Mouse (Mus musculus): Measurements from ENCODE around the gene Hdgfl3. TPM values are rescaled to one million over a fixed set of nuclear protein-coding genes. Genes with fewer than 3 reads are reported as not detected.

The Hdgfl3 gene
- total and polyA plus RNA-seq, 2 experiments from 2014 or later: 68.1 to 136 TPM

GRCm38 (mm10) chr7:81885128-81885527 lies 49.1 kb downstream of the Hdgfl3 start:
- Histone ChIP-seq H3K9ac (replicated peaks; ENCODE audit: low read length, poor library complexity, severe bottlenecking) (no peak overlapping the region), H3K27me3 (ENCODE audit: insufficient read depth, low read length) (no peaks in the 10 kb centered on the region), H3K9me3 (ENCODE audit: low read length) (no peaks in the 10 kb centered on the region), H3K4me3 (ENCODE audit: low read depth, low read length) (no peak overlapping the region), H3K4me1 (ENCODE audit: insufficient read depth, low read length) (no peaks in the 10 kb centered on the region), H3K36me3 (ENCODE audit: insufficient read depth, low read length) (peaks cover 7% of the 10 kb centered on the region; the same call in 1 of the 2 replicates), H3K27ac (ENCODE audit: low read depth, low read length) (no peak overlapping the region), H3K4me2 (ENCODE audit: low read depth, low read length, poor library complexity, severe bottlenecking) (no peak overlapping the region)
- no peak for ATAC-seq (ENCODE audit: low FRiP score)
- no peak for DNase-seq (ENCODE audit: low spot score)
- 64% methylated on average over 4 of the region's 4 CpGs for WGBS
- TF ChIP-seq CTCF (IDR thresholded peaks at IDR 0.05): no peak

- no peak overlapping the region for H3K27ac ChIP-seq (ENCODE audit: low read depth, low read length)
- no peaks in the 10 kb centered on the region for H3K4me1 ChIP-seq (ENCODE audit: insufficient read depth, low read length)
- TF ChIP-seq CTCF (IDR thresholded peaks at IDR 0.05): no peak
- no peaks in the 10 kb centered on the region for H3K27me3 ChIP-seq (ENCODE audit: insufficient read depth, low read length)
- H3K4me3 ChIP-seq (ENCODE audit: low read depth, low read length): no peak overlapping the region
- H3K36me3 ChIP-seq (ENCODE audit: insufficient read depth, low read length): peaks cover 4% of the 10 kb centered on the region; the same call in 1 of the 2 replicates
- WGBS: 64% methylated on average over 3 of the region's 3 CpGs
- ATAC-seq (ENCODE audit: low FRiP score): no peak
- DNase-seq (ENCODE audit: low spot score): peak; percentile 61
- no peak overlapping the region for H3K9ac ChIP-seq (replicated peaks; ENCODE audit: low read length, poor library complexity, severe bottlenecking)
- no peak overlapping the region for H3K4me2 ChIP-seq (ENCODE audit: low read depth, low read length, poor library complexity, severe bottlenecking)
- no peaks in the 10 kb centered on the region for H3K9me3 ChIP-seq (ENCODE audit: low read length)
These were observed 52.7 kb downstream of the Hdgfl3 start for GRCm38 (mm10) chr7:81881600-81881999.

DNA sequence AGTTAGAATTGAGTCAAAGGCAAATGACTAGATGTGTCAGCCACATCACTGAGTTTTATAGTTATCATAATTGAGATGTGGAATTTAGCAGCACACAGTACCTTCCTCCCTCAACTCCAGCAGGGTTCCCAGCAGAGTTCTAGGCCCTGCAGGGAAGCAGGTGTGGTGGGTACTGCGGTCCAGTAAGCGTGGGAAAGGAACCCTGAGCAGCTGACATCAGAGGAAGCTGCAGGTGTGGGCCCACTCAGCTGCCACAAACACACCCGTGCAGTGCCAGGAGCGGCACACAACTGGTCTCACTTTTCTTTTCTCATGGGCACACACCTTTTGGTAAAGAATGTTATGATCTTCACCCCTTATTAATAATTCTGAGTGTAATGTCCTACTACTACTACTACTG lies 53.5 kb downstream of the Hdgfl3 start:
- 94% methylated on average over 4 of the region's 4 CpGs for WGBS

GRCm38 (mm10) chr7:81880286-81880685 lies 54.0 kb downstream of the Hdgfl3 start:
- H3K4me2 ChIP-seq (ENCODE audit: low read depth, low read length, poor library complexity, severe bottlenecking): no peak overlapping the region
- 92% methylated on average over 5 of the region's 5 CpGs for WGBS
- ATAC-seq (ENCODE audit: low FRiP score): no peak
- H3K9ac ChIP-seq (replicated peaks; ENCODE audit: low read length, poor library complexity, severe bottlenecking): no peak overlapping the region
- no peaks in the 10 kb centered on the region for H3K4me1 ChIP-seq (ENCODE audit: insufficient read depth, low read length)
- no peaks in the 10 kb centered on the region; the same call in 1 of the 2 replicates for H3K36me3 ChIP-seq (ENCODE audit: insufficient read depth, low read length)
- H3K27me3 ChIP-seq (ENCODE audit: insufficient read depth, low read length): no peaks in the 10 kb centered on the region
- no peak for TF ChIP-seq CTCF (IDR thresholded peaks at IDR 0.05)
- no peak overlapping the region for H3K4me3 ChIP-seq (ENCODE audit: low read depth, low read length)
- DNase-seq (ENCODE audit: low spot score): no peak
- H3K9me3 ChIP-seq (ENCODE audit: low read length): no peaks in the 10 kb centered on the region
- H3K27ac ChIP-seq (ENCODE audit: low read depth, low read length): no peak overlapping the region

More for the DNA sequence above, 53.5 kb downstream of the Hdgfl3 start:
- H3K4me2 ChIP-seq (ENCODE audit: low read depth, low read length, poor library complexity, severe bottlenecking): no peak overlapping the region
- no peaks in the 10 kb centered on the region for H3K9me3 ChIP-seq (ENCODE audit: low read length)
- DNase-seq (ENCODE audit: low spot score) (no peak), ATAC-seq (ENCODE audit: low FRiP score) (no peak)
- no peak overlapping the region for H3K27ac ChIP-seq (ENCODE audit: low read depth, low read length)
- no peak overlapping the region for H3K4me3 ChIP-seq (ENCODE audit: low read depth, low read length)
- H3K9ac ChIP-seq (replicated peaks; ENCODE audit: low read length, poor library complexity, severe bottlenecking): no peak overlapping the region
- no peaks in the 10 kb centered on the region for H3K4me1 ChIP-seq (ENCODE audit: insufficient read depth, low read length)
- H3K36me3 ChIP-seq (ENCODE audit: insufficient read depth, low read length): no peaks in the 10 kb centered on the region; the same call in 1 of the 2 replicates
- no peak for TF ChIP-seq CTCF (IDR thresholded peaks at IDR 0.05)
- H3K27me3 ChIP-seq (ENCODE audit: insufficient read depth, low read length): no peaks in the 10 kb centered on the region

GRCm38 (mm10) chr7:81875372-81875771 lies 58.9 kb downstream of the Hdgfl3 start:
- H3K9ac ChIP-seq (replicated peaks; ENCODE audit: low read length, poor library complexity, severe bottlenecking): no peak overlapping the region
- H3K4me3 ChIP-seq (ENCODE audit: low read depth, low read length): no peak overlapping the region
- DNase-seq (ENCODE audit: low spot score) (peak; percentile 27), ATAC-seq (ENCODE audit: low FRiP score) (no peak)
- 70% methylated on average over 9 of the region's 9 CpGs for WGBS
- no peaks in the 10 kb centered on the region for H3K27me3 ChIP-seq (ENCODE audit: insufficient read depth, low read length)
- no peaks in the 10 kb centered on the region for H3K9me3 ChIP-seq (ENCODE audit: low read length)
- no peak overlapping the region for H3K4me2 ChIP-seq (ENCODE audit: low read depth, low read length, poor library complexity, severe bottlenecking)
- no peaks in the 10 kb centered on the region for H3K4me1 ChIP-seq (ENCODE audit: insufficient read depth, low read length)
- no peaks in the 10 kb centered on the region; the same call in 1 of the 2 replicates for H3K36me3 ChIP-seq (ENCODE audit: insufficient read depth, low read length)
- H3K27ac ChIP-seq (ENCODE audit: low read depth, low read length): no peak overlapping the region
- no peak for TF ChIP-seq CTCF (IDR thresholded peaks at IDR 0.05)

GRCm38 (mm10) chr7:81874636-81875035 lies 59.6 kb downstream of the Hdgfl3 start:
- Histone ChIP-seq H3K4me2 (ENCODE audit: low read depth, low read length, poor library complexity, severe bottlenecking) (no peak overlapping the region), H3K9me3 (ENCODE audit: low read length) (no peaks in the 10 kb centered on the region), H3K36me3 (ENCODE audit: insufficient read depth, low read length) (no peaks in the 10 kb centered on the region; the same call in 1 of the 2 replicates), H3K27ac (ENCODE audit: low read depth, low read length) (no peak overlapping the region), H3K4me1 (ENCODE audit: insufficient read depth, low read length) (no peaks in the 10 kb centered on the region), H3K9ac (replicated peaks; ENCODE audit: low read length, poor library complexity, severe bottlenecking) (no peak overlapping the region), H3K27me3 (ENCODE audit: insufficient read depth, low read length) (no peaks in the 10 kb centered on the region), H3K4me3 (ENCODE audit: low read depth, low read length) (no peak overlapping the region)
- WGBS: 71% methylated on average over 6 of the region's 6 CpGs
- no peak for ATAC-seq (ENCODE audit: low FRiP score)
- no peak for TF ChIP-seq CTCF (IDR thresholded peaks at IDR 0.05)
- peak; percentile 66 for DNase-seq (ENCODE audit: low spot score)

Measured in midbrain, postnatal 0 days (tissue).